Mouse (Mus musculus) heart, embryonic 11.5 days (tissue): ENCODE data around the gene Fancc. TPM values are rescaled to one million over a fixed set of nuclear protein-coding genes. Genes with fewer than 3 reads are reported as not detected.
A peak's percentile ranks its signal among the peaks of the same experiment; 100 is the strongest.

ENCODE experiments used
- ATAC-seq: fragments of 200-750 bp; cut with Nextera tagmentation; replicated peaks from 2 replicates; pipeline ENCODE4 v1.8.0; 2017; ENCODE audit warnings: moderate library complexity; ENCODE audit not compliant: insufficient number of reproducible peaks, low FRiP score, low TSS enrichment
- H3K27ac ChIP-seq: fragments of 300-500 bp; sonication (generic); 2 replicates; pipeline ENCODE4 v1.5.1; 2014; ENCODE audit warnings: mild to moderate bottlenecking, low read depth, low read length
- H3K27me3 ChIP-seq: fragments of 300-500 bp; sonication (generic); 2 replicates; pipeline ENCODE4 v1.6.1; 2014; ENCODE audit warnings: mild to moderate bottlenecking, low read length, mixed read lengths; ENCODE audit not compliant: control insufficient read depth, insufficient read depth
- H3K36me3 ChIP-seq: fragments of 300-500 bp; sonication (generic); 2 replicates; pipeline ENCODE4 v1.6.1; 2014; ENCODE audit warnings: mild to moderate bottlenecking, low read length, moderate library complexity, mixed read lengths; ENCODE audit not compliant: control insufficient read depth, insufficient read depth
- H3K4me1 ChIP-seq: fragments of 300-500 bp; sonication (generic); 2 replicates; pipeline ENCODE4 v1.6.1; 2014; ENCODE audit warnings: low read length; ENCODE audit not compliant: control insufficient read depth, insufficient read depth
- H3K4me2 ChIP-seq: fragments of 300-500 bp; sonication (generic); 2 replicates; pipeline ENCODE4 v1.6.1; 2014; ENCODE audit warnings: mild to moderate bottlenecking, moderate library complexity
- H3K4me3 ChIP-seq: fragments of 300-500 bp; sonication (generic); 2 replicates; pipeline ENCODE4 v1.5.1; 2014; ENCODE audit warnings: low read depth, low read length
- H3K9ac ChIP-seq: fragments of 300-500 bp; sonication (generic); 2 replicates; pipeline ENCODE4 v1.6.1; 2014; ENCODE audit warnings: mild to moderate bottlenecking, low read depth, low read length, moderate library complexity
- H3K9me3 ChIP-seq: fragments of 300-500 bp; sonication (generic); replicated peaks from 2 replicates; pipeline ENCODE4 v1.6.1; 2016; ENCODE audit warnings: low read length; ENCODE audit not compliant: control insufficient read depth
- WGBS: fragments of 180-500 bp; shearing (Covaris S2); extraction: QIAGEN DNeasy Blood & Tissue Kit; methylation state at CpG from one replicate; pipeline ENCODE4 v1.1.7; 2014; ENCODE audit not compliant: insufficient replicate concordance; 5-methylcytosine and 5-hydroxymethylcytosine counted together
- polyA plus RNA-seq: library from polyadenylated mRNA; unstranded; fragments of >200 nt; fragmentation: Nextera tagmentation; extraction: Ambion mirVana; gene quantifications from 2 replicates; pipeline ENCODE4 v1.2.1, GENCODE M21; 2014

The Fancc gene
- polyA plus RNA-seq, 1 experiment from 2014 or later, result 12.3 TPM

DNA sequence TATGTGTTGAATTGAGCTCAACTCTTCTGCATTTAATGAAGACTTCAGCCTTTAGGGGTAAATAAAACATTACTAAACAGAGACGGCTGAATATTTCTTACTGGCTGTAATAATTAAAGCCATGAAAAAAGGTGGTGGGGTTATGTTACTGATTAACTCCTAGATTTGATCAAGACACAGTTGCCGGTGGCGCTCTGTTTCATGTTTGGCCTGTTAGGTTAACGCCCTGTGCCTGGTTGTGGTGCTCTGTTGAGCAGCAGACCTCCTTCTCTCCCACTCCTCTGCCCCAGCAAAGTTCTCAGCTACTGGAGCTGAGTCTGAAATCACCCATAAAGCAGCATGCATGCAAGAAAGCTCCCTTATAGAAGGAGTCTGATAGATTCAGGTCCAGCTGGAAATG is 228.7 kb downstream of the Fancc start:
- Histone ChIP-seq H3K4me2 (no peak overlapping the region), H3K9me3 (no peaks in the 10 kb centered on the region), H3K36me3 (no peaks in the 10 kb centered on the region), H3K9ac (no peak overlapping the region), H3K4me1 (peaks cover 32% of the 10 kb centered on the region), H3K27me3 (peaks cover 3% of the 10 kb centered on the region), H3K27ac (no peak overlapping the region), H3K4me3 (no peak overlapping the region)
- no peak for ATAC-seq
- WGBS, result 87% methylated on average over 4 of the region's 4 CpGs

GRCm38 (mm10) chr13:63262168-63262957 is 234.7 kb downstream of the Fancc start:
- H3K27me3 ChIP-seq, result no peaks in the 10 kb centered on the region
- H3K4me1 ChIP-seq, result peaks cover 49% of the 10 kb centered on the region
- H3K4me3 ChIP-seq, result no peak overlapping the region
- H3K27ac ChIP-seq, result no peak overlapping the region
- H3K9me3 ChIP-seq, result no peaks in the 10 kb centered on the region
- H3K9ac ChIP-seq, result no peak overlapping the region
- no peaks in the 10 kb centered on the region for H3K36me3 ChIP-seq
- WGBS, result 85% methylated on average over 1 of the region's 1 CpGs
- no peak for ATAC-seq
- no peak overlapping the region for H3K4me2 ChIP-seq

DNA sequence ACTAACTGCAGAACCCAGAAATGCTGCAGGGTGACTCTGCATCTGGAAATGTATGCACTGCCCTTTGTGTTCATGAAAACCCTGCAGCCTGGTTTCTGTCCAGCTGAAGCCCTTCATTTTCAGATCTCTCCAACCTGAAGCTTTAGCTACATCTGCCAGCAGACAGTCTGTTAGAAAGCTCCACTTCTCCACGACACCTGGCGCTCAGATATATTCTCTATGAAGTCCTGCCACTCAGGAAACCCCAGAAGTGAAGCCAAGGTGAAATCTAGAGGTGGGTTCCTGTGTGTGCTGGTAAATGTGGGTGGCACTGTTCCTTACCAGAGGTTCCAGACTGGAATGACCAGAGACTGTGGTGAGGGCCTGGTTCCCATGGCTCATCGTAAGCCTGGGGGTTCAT is 235.4 kb downstream of the Fancc start:
- WGBS, result 90% methylated on average over 3 of the region's 3 CpGs
- H3K4me3 ChIP-seq, result no peak overlapping the region
- H3K9me3 ChIP-seq, result no peaks in the 10 kb centered on the region
- H3K27me3 ChIP-seq, result no peaks in the 10 kb centered on the region
- peaks cover 53% of the 10 kb centered on the region for H3K4me1 ChIP-seq
- peak overlapping the region; percentile 85 for H3K27ac ChIP-seq
- no peak overlapping the region for H3K9ac ChIP-seq
- H3K36me3 ChIP-seq, result peaks cover 3% of the 10 kb centered on the region
- no peak overlapping the region for H3K4me2 ChIP-seq
- no peak for ATAC-seq

DNA sequence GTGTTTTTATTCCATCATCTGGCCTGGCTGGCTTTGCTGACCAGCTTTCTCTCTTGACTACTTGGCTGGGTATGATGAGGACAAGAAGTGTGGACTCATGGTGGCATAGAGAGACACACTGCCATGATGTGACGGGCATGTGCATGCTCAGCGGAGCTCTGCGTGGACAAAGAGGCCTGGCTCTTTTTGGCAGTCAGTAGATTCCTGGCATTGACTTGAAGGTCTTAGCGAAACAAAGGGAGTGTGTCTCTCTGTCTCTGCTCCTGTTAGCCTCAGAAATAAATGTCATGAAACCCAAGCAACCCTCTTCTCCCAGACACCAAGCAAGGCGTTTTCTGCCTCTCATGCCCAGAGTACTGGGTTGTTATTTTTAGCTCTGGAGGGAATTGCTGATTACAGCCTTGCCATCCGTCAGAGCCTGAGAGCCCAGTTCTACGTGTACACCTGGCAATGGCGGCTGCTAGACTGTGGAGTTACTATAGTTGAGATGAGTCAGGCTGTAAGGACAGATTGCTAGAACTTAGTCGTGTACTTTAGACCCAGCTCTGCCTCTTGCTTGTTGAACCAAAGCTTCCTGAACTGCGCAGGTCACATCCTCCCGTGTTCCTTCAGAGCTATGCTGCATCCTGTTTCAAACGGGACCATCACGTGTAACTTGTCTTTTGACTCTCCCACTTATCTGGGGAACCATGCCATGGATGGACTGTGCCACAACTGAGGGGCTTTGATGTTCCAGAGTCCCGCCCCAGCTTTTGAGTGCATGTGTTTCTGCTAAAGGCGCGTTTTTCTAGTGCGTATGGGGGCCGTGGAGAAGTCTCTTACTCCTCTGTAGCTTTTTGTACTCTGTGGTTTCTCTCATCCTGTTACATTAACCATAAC is 236.1 kb downstream of the Fancc start:
- Histone ChIP-seq H3K4me3 (no peak overlapping the region), H3K4me1 (peaks cover 53% of the 10 kb centered on the region), H3K9me3 (no peaks in the 10 kb centered on the region), H3K27ac (peak overlapping the region; percentile 85), H3K27me3 (no peaks in the 10 kb centered on the region), H3K36me3 (peaks cover 3% of the 10 kb centered on the region), H3K4me2 (peak overlapping the region; percentile 7; the same call in 1 of the 2 replicates), H3K9ac (peak overlapping the region; percentile 24; the same call in 1 of the 2 replicates)
- WGBS, result 52% methylated on average over 18 of the region's 18 CpGs
- no peak for ATAC-seq

DNA sequence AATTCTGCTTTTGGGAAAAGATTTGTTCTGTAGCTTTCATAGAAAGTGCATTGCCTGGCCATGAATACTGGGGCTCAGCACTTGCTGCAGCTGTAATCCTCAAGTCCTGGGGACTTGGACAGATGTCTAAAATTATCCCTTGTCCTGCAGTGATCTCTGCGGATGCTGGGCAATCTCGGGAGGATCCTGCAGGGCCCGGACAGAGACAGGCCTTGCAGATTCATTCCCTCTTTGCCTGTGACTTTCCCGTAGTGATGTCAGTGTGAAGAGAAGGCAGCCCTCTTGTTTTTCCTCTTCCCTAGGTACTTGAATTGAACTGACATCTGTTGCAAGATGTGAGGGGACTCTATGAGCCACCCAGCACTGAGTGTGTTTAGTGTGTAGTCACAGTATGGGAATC is 236.9 kb downstream of the Fancc start:
- peaks cover 3% of the 10 kb centered on the region for H3K36me3 ChIP-seq
- peak overlapping the region; percentile 85 for H3K27ac ChIP-seq
- no peaks in the 10 kb centered on the region for H3K27me3 ChIP-seq
- WGBS, result 24% methylated on average over 4 of the region's 4 CpGs
- H3K4me2 ChIP-seq, result peak overlapping the region; percentile 17; the same call in 1 of the 2 replicates
- no peaks in the 10 kb centered on the region for H3K9me3 ChIP-seq
- no peak overlapping the region for H3K9ac ChIP-seq
- ATAC-seq, result no peak
- no peak overlapping the region for H3K4me3 ChIP-seq
- H3K4me1 ChIP-seq, result peaks cover 55% of the 10 kb centered on the region

- Histone ChIP-seq H3K4me2 (no peak overlapping the region), H3K4me3 (no peak overlapping the region), H3K27ac (peak overlapping the region; percentile 30; the same call in 1 of the 2 replicates), H3K9me3 (no peaks in the 10 kb centered on the region), H3K4me1 (peaks cover 64% of the 10 kb centered on the region), H3K27me3 (no peaks in the 10 kb centered on the region), H3K36me3 (peaks cover 3% of the 10 kb centered on the region), H3K9ac (peak overlapping the region; percentile 29; the same call in 1 of the 2 replicates)
- 88% methylated on average over 4 of the region's 4 CpGs for WGBS
- ATAC-seq, result no peak
Observed at GRCm38 (mm10) chr13:63258671-63259070, 238.4 kb downstream of the Fancc start.

- no peak overlapping the region for H3K4me2 ChIP-seq
- H3K4me1 ChIP-seq, result peaks cover 67% of the 10 kb centered on the region
- H3K27ac ChIP-seq, result no peak overlapping the region
Observed at GRCm38 (mm10) chr13:63258167-63258582, 238.9 kb downstream of the Fancc start.

DNA sequence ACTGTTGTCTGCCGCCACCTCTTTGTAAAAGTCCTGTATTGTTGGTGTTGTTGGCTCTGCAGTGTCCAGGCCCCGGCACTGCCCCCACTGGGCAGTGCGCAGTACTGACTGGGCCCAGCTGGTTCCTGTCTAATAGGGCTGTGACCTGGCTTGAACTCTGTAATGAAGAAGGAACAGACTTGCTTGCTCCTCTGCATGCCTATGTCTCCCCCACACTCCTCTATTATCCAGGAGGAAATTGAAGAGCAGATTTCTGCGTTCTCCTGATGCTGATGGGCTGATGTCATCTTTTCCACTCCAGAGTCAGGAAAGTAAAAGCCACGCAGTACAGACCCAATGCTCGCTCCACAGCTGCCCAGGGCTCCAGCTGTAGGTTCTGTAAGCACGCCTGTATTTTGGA is 240.3 kb downstream of the Fancc start:
- Histone ChIP-seq H3K4me1 (peaks cover 73% of the 10 kb centered on the region), H3K9ac (no peak overlapping the region), H3K27ac (no peak overlapping the region), H3K4me2 (no peak overlapping the region), H3K27me3 (no peaks in the 10 kb centered on the region), H3K36me3 (peaks cover 3% of the 10 kb centered on the region), H3K4me3 (no peak overlapping the region), H3K9me3 (no peaks in the 10 kb centered on the region)
- 56% methylated on average over 7 of the region's 7 CpGs for WGBS
- ATAC-seq, result peak; percentile 45; the same call in 1 of the 2 replicates

More at GRCm38 (mm10) chr13:63258167-63258582, 238.9 kb downstream of the Fancc start:
- Histone ChIP-seq H3K36me3 (peaks cover 3% of the 10 kb centered on the region), H3K9ac (no peak overlapping the region), H3K4me3 (no peak overlapping the region), H3K27me3 (no peaks in the 10 kb centered on the region), H3K9me3 (no peaks in the 10 kb centered on the region)
- ATAC-seq, result no peak
- WGBS, result 66% methylated on average over 6 of the region's 6 CpGs
